Mouse (Mus musculus): ENCODE data around the gene Ptprd. TPM values are rescaled to one million over a fixed set of nuclear protein-coding genes. Genes with fewer than 3 reads are reported as not detected.

Gene Ptprd
- polyA plus RNA-seq, 1 experiment from 2014 or later: 10.0 TPM

- Histone ChIP-seq H3K27ac (ENCODE audit: low read length) (no peak overlapping the region), H3K4me3 (ENCODE audit: low read length) (no peak overlapping the region), H3K9me3 (replicated peaks; ENCODE audit: control insufficient read depth, low read length) (no peaks in the 10 kb centered on the region), H3K9ac (ENCODE audit: low read length) (no peak overlapping the region), H3K36me3 (ENCODE audit: control insufficient read depth, insufficient read depth) (no peaks in the 10 kb centered on the region), H3K4me2 (ENCODE audit: low read depth, low read length) (no peak overlapping the region), H3K27me3 (ENCODE audit: control insufficient read depth, insufficient read depth, low read length) (no peaks in the 10 kb centered on the region), H3K4me1 (ENCODE audit: control insufficient read depth, insufficient read depth, low read length) (no peaks in the 10 kb centered on the region)
- 57% methylated on average over 4 of the region's 4 CpGs for WGBS
- ATAC-seq (replicated peaks; ENCODE audit: extremely low read depth, insufficient read depth, low FRiP score): no peak
Observed at GRCm38 (mm10) chr4:77555841-77556240, 655.9 kb downstream of the Ptprd start.

GRCm38 (mm10) chr4:77537843-77538242 lies 673.9 kb downstream of the Ptprd start:
- WGBS: 74% methylated on average over 4 of the region's 4 CpGs
- no peaks in the 10 kb centered on the region for H3K27me3 ChIP-seq (ENCODE audit: control insufficient read depth, insufficient read depth, low read length)
- H3K9me3 ChIP-seq (replicated peaks; ENCODE audit: control insufficient read depth, low read length): no peaks in the 10 kb centered on the region
- no peak overlapping the region for H3K4me2 ChIP-seq (ENCODE audit: low read depth, low read length)
- no peaks in the 10 kb centered on the region for H3K36me3 ChIP-seq (ENCODE audit: control insufficient read depth, insufficient read depth)
- H3K27ac ChIP-seq (ENCODE audit: low read length): no peak overlapping the region
- no peak overlapping the region for H3K4me3 ChIP-seq (ENCODE audit: low read length)
- no peaks in the 10 kb centered on the region for H3K4me1 ChIP-seq (ENCODE audit: control insufficient read depth, insufficient read depth, low read length)
- ATAC-seq (replicated peaks; ENCODE audit: extremely low read depth, insufficient read depth, low FRiP score): no peak
- H3K9ac ChIP-seq (ENCODE audit: low read length): no peak overlapping the region

GRCm38 (mm10) chr4:77537336-77537735 lies 674.4 kb downstream of the Ptprd start:
- Histone ChIP-seq H3K4me1 (ENCODE audit: control insufficient read depth, insufficient read depth, low read length) (no peaks in the 10 kb centered on the region), H3K4me3 (ENCODE audit: low read length) (no peak overlapping the region), H3K27ac (ENCODE audit: low read length) (no peak overlapping the region), H3K9ac (ENCODE audit: low read length) (no peak overlapping the region), H3K9me3 (replicated peaks; ENCODE audit: control insufficient read depth, low read length) (no peaks in the 10 kb centered on the region), H3K27me3 (ENCODE audit: control insufficient read depth, insufficient read depth, low read length) (no peaks in the 10 kb centered on the region), H3K36me3 (ENCODE audit: control insufficient read depth, insufficient read depth) (no peaks in the 10 kb centered on the region), H3K4me2 (ENCODE audit: low read depth, low read length) (no peak overlapping the region)
- ATAC-seq (replicated peaks; ENCODE audit: extremely low read depth, insufficient read depth, low FRiP score): no peak
- WGBS: 67% methylated on average over 5 of the region's 5 CpGs

GRCm38 (mm10) chr4:77535601-77536000 lies 676.2 kb downstream of the Ptprd start:
- Histone ChIP-seq H3K27me3 (ENCODE audit: control insufficient read depth, insufficient read depth, low read length) (no peaks in the 10 kb centered on the region), H3K9ac (ENCODE audit: low read length) (no peak overlapping the region)
- WGBS: 75% methylated on average over 6 of the region's 6 CpGs

GRCm38 (mm10) chr4:77534553-77534952 lies 677.2 kb downstream of the Ptprd start:
- no peak for ATAC-seq (replicated peaks; ENCODE audit: extremely low read depth, insufficient read depth, low FRiP score)
- WGBS: 77% methylated on average over 4 of the region's 4 CpGs

More at GRCm38 (mm10) chr4:77535601-77536000, 676.2 kb downstream of the Ptprd start:
- Histone ChIP-seq H3K4me1 (ENCODE audit: control insufficient read depth, insufficient read depth, low read length) (no peaks in the 10 kb centered on the region), H3K4me2 (ENCODE audit: low read depth, low read length) (no peak overlapping the region), H3K36me3 (ENCODE audit: control insufficient read depth, insufficient read depth) (no peaks in the 10 kb centered on the region), H3K4me3 (ENCODE audit: low read length) (no peak overlapping the region), H3K9me3 (replicated peaks; ENCODE audit: control insufficient read depth, low read length) (no peaks in the 10 kb centered on the region), H3K27ac (ENCODE audit: low read length) (no peak overlapping the region)
- no peak for ATAC-seq (replicated peaks; ENCODE audit: extremely low read depth, insufficient read depth, low FRiP score)

GRCm38 (mm10) chr4:77519166-77519565 lies 692.6 kb downstream of the Ptprd start:
- no peaks in the 10 kb centered on the region for H3K4me1 ChIP-seq (ENCODE audit: control insufficient read depth, insufficient read depth, low read length)
- WGBS: 31% methylated on average over 5 of the region's 5 CpGs
- no peak overlapping the region for H3K4me2 ChIP-seq (ENCODE audit: low read depth, low read length)
- H3K4me3 ChIP-seq (ENCODE audit: low read length): no peak overlapping the region
- H3K9me3 ChIP-seq (replicated peaks; ENCODE audit: control insufficient read depth, low read length): no peaks in the 10 kb centered on the region
- no peak overlapping the region for H3K9ac ChIP-seq (ENCODE audit: low read length)
- no peaks in the 10 kb centered on the region for H3K27me3 ChIP-seq (ENCODE audit: control insufficient read depth, insufficient read depth, low read length)
- H3K27ac ChIP-seq (ENCODE audit: low read length): no peak overlapping the region
- no peaks in the 10 kb centered on the region for H3K36me3 ChIP-seq (ENCODE audit: control insufficient read depth, insufficient read depth)
- ATAC-seq (replicated peaks; ENCODE audit: extremely low read depth, insufficient read depth, low FRiP score): 0 out of 2 replicates have a peak, but pooled peaks have one; percentile 37

More at GRCm38 (mm10) chr4:77534553-77534952, 677.2 kb downstream of the Ptprd start:
- H3K4me3 ChIP-seq (ENCODE audit: low read length): no peak overlapping the region
- H3K4me1 ChIP-seq (ENCODE audit: control insufficient read depth, insufficient read depth, low read length): no peaks in the 10 kb centered on the region
- H3K27ac ChIP-seq (ENCODE audit: low read length): no peak overlapping the region
- H3K9me3 ChIP-seq (replicated peaks; ENCODE audit: control insufficient read depth, low read length): no peaks in the 10 kb centered on the region
- H3K9ac ChIP-seq (ENCODE audit: low read length): no peak overlapping the region
- no peak overlapping the region for H3K4me2 ChIP-seq (ENCODE audit: low read depth, low read length)
- H3K27me3 ChIP-seq (ENCODE audit: control insufficient read depth, insufficient read depth, low read length): no peaks in the 10 kb centered on the region
- H3K36me3 ChIP-seq (ENCODE audit: control insufficient read depth, insufficient read depth): no peaks in the 10 kb centered on the region

- Histone ChIP-seq H3K4me2 (ENCODE audit: low read depth, low read length) (no peak overlapping the region), H3K27ac (ENCODE audit: low read length) (no peak overlapping the region)
- no peak for ATAC-seq (replicated peaks; ENCODE audit: extremely low read depth, insufficient read depth, low FRiP score)
Observed at GRCm38 (mm10) chr4:77513914-77514628, 697.7 kb downstream of the Ptprd start.

GRCm38 (mm10) chr4:77513041-77513440 lies 698.7 kb downstream of the Ptprd start:
- H3K27ac ChIP-seq (ENCODE audit: low read length): no peak overlapping the region
- 0 out of 2 replicates have a peak, but pooled peaks cover 4% of the 10 kb centered on the region for H3K4me1 ChIP-seq (ENCODE audit: control insufficient read depth, insufficient read depth, low read length)
- no peak overlapping the region for H3K9ac ChIP-seq (ENCODE audit: low read length)
- no peak for ATAC-seq (replicated peaks; ENCODE audit: extremely low read depth, insufficient read depth, low FRiP score)
- no peaks in the 10 kb centered on the region for H3K36me3 ChIP-seq (ENCODE audit: control insufficient read depth, insufficient read depth)
- H3K9me3 ChIP-seq (replicated peaks; ENCODE audit: control insufficient read depth, low read length): no peaks in the 10 kb centered on the region
- no peaks in the 10 kb centered on the region for H3K27me3 ChIP-seq (ENCODE audit: control insufficient read depth, insufficient read depth, low read length)
- 67% methylated on average over 3 of the region's 3 CpGs for WGBS
- no peak overlapping the region for H3K4me2 ChIP-seq (ENCODE audit: low read depth, low read length)
- H3K4me3 ChIP-seq (ENCODE audit: low read length): no peak overlapping the region

More at GRCm38 (mm10) chr4:77513914-77514628, 697.7 kb downstream of the Ptprd start:
- Histone ChIP-seq H3K4me1 (ENCODE audit: control insufficient read depth, insufficient read depth, low read length) (0 out of 2 replicates have a peak, but pooled peaks cover 4% of the 10 kb centered on the region), H3K27me3 (ENCODE audit: control insufficient read depth, insufficient read depth, low read length) (no peaks in the 10 kb centered on the region), H3K4me3 (ENCODE audit: low read length) (no peak overlapping the region), H3K36me3 (ENCODE audit: control insufficient read depth, insufficient read depth) (no peaks in the 10 kb centered on the region), H3K9me3 (replicated peaks; ENCODE audit: control insufficient read depth, low read length) (no peaks in the 10 kb centered on the region), H3K9ac (ENCODE audit: low read length) (no peak overlapping the region)
- WGBS: 24% methylated on average over 5 of the region's 5 CpGs

- 72% methylated on average over 7 of the region's 7 CpGs for WGBS
Observed at GRCm38 (mm10) chr4:77454049-77454448, 757.7 kb downstream of the Ptprd start.

More at GRCm38 (mm10) chr4:77454049-77454448, 757.7 kb downstream of the Ptprd start:
- Histone ChIP-seq H3K9me3 (replicated peaks; ENCODE audit: control insufficient read depth, low read length) (no peaks in the 10 kb centered on the region), H3K4me2 (ENCODE audit: low read depth, low read length) (no peak overlapping the region), H3K36me3 (ENCODE audit: control insufficient read depth, insufficient read depth) (no peaks in the 10 kb centered on the region), H3K27ac (ENCODE audit: low read length) (no peak overlapping the region), H3K4me3 (ENCODE audit: low read length) (no peak overlapping the region), H3K9ac (ENCODE audit: low read length) (no peak overlapping the region), H3K4me1 (ENCODE audit: control insufficient read depth, insufficient read depth, low read length) (no peaks in the 10 kb centered on the region), H3K27me3 (ENCODE audit: control insufficient read depth, insufficient read depth, low read length) (no peaks in the 10 kb centered on the region)
- ATAC-seq (replicated peaks; ENCODE audit: extremely low read depth, insufficient read depth, low FRiP score): no peak

All from heart, embryonic 16.5 days (tissue).